Comparison of ENCODE assay signal across 7 mouse cellular contexts in the genomic region with DNA sequence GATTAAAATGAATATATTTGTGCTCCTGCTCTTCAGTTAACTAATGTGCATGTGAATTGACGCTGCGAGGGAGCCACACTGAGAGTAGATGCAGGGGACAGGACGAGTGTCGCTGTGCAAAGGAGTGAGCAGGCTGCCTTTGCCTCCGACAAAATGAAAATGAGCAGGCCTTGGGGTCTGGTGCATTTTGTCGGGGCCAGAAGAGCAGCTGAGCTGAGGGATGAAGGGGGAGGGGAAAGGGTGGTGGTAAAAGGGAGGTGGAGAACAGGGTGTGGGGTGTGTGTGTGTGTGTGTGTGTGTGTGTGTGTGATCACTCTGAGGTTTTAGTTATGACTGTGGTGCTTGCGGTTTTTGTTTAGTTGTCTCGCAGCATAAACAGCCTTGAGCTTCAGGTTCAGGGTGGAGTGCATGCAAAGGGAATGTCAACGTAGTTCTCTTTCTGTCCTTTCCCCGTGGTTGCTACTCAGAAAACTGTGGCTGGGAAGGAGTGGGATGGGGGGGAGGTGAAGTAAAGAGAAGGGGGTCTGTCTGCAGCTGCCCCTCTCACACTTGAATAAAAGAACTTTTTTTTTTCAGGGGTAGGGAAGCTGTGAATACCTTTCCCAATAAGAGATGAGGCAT.
DNase-seq lines count a peak whose midpoint lies in the region; ATAC-seq lines count a peak whose summit lies in the region.

No protein-coding gene starts in this region.

- peak overlapping the region; percentile 71 for H3K9ac ChIP-seq in forebrain, embryonic 13.5 days
- peak overlapping the region; percentile 68 for H3K9ac ChIP-seq in neural tube, embryonic 13.5 days

- peak; percentile 74 for ATAC-seq in forebrain, embryonic 13.5 days
- peak; percentile 65 for ATAC-seq in neural tube, embryonic 13.5 days (ENCODE audit: low read depth)
- ATAC-seq in CD4-positive, CD25-positive, alpha-beta regulatory T cell, adult 4 months: no peak
- ATAC-seq in inflammation-experienced regulatory T-cells, adult 6 months: no peak

- under 1% methylated on average over 10 of the region's 10 CpGs for WGBS in forebrain, embryonic 13.5 days
- WGBS in neural tube, embryonic 13.5 days: 6% methylated on average over 10 of the region's 10 CpGs

- peak overlapping the region; percentile 56 for H3K4me2 ChIP-seq in forebrain, embryonic 13.5 days
- peak overlapping the region; percentile 69 for H3K4me2 ChIP-seq in neural tube, embryonic 13.5 days

- no peaks in the 10 kb centered on the region for H3K9me3 ChIP-seq in forebrain, embryonic 13.5 days (replicated peaks)
- no peaks in the 10 kb centered on the region for H3K9me3 ChIP-seq in neural tube, embryonic 13.5 days

- H3K27ac ChIP-seq in forebrain, embryonic 13.5 days: peak overlapping the region; percentile 99
- H3K27ac ChIP-seq in neural tube, embryonic 13.5 days (replicated peaks): peak overlapping the region; percentile 99

- peak overlapping the region; percentile 26 for H3K4me3 ChIP-seq in forebrain, embryonic 13.5 days
- H3K4me3 ChIP-seq in neural tube, embryonic 13.5 days: peak overlapping the region; percentile 29

- H3K4me1 ChIP-seq in forebrain, embryonic 13.5 days: peaks cover 72% of the 10 kb centered on the region
- peaks cover 53% of the 10 kb centered on the region for H3K4me1 ChIP-seq in neural tube, embryonic 13.5 days (replicated peaks)

- peak; percentile 83 for DNase-seq in Muller cell, postnatal 12 days (ENCODE audit: inconsistent ontology term)
- peak; percentile 62 for DNase-seq in cerebellum, adult 11 months
- DNase-seq in layer of hippocampus, postnatal 14 days (ENCODE audit: low spot score in 2 of 2): peak; percentile 78 to 84

- H3K36me3 ChIP-seq in forebrain, embryonic 13.5 days (ENCODE audit: poor library complexity, severe bottlenecking): no peaks in the 10 kb centered on the region
- H3K36me3 ChIP-seq in neural tube, embryonic 13.5 days: no peaks in the 10 kb centered on the region

- no peaks in the 10 kb centered on the region for H3K27me3 ChIP-seq in forebrain, embryonic 13.5 days
- H3K27me3 ChIP-seq in neural tube, embryonic 13.5 days: no peaks in the 10 kb centered on the region

Comparison
In these comparisons a context has a peak if more than half of its experiments do, and no peak if none do; other contexts are left out.
1. ATAC-seq: peak in forebrain, embryonic 13.5 days (single experiment) and neural tube, embryonic 13.5 days (single experiment); none in CD4-positive, CD25-positive, alpha-beta regulatory T cell, adult 4 months (single experiment) and inflammation-experienced regulatory T-cells, adult 6 months (single experiment).
2. Peak in every context shown above with its lines, with median percentiles within 50 percentile points of each other: DNase-seq.